Mouse (Mus musculus) thymus, adult 18-20 months (tissue): ENCODE data around the gene Anks1.

Source experiments
- DNase-seq, 2 experiments: peaks; one replicate each; pipeline ENCODE4 v3.0.0; 2022; ENCODE audit warnings: mixed read lengths in 2 of 2

Gene Anks1

GRCm38 (mm10) chr17:28025541-28025961 lies 116.4 kb downstream of the Anks1 start:
- DNase-seq = no peak

- no peak for DNase-seq
Measured at GRCm38 (mm10) chr17:28026111-28026872, 117.2 kb downstream of the Anks1 start.

- DNase-seq = no peak
Measured at GRCm38 (mm10) chr17:28027197-28027596, 118.1 kb downstream of the Anks1 start.

- no peak for DNase-seq
Measured at GRCm38 (mm10) chr17:28028236-28028635, 119.1 kb downstream of the Anks1 start.

GRCm38 (mm10) chr17:28029308-28029707 lies 120.2 kb downstream of the Anks1 start:
- DNase-seq = no peak

- no peak for DNase-seq
Measured at GRCm38 (mm10) chr17:28030446-28030845, 121.3 kb downstream of the Anks1 start.

- DNase-seq = no peak
Measured at GRCm38 (mm10) chr17:28031281-28031941, 122.3 kb downstream of the Anks1 start.

- DNase-seq = no peak
Measured at GRCm38 (mm10) chr17:28032219-28032618, 123.1 kb downstream of the Anks1 start.

GRCm38 (mm10) chr17:28033046-28033580 lies 124.0 kb downstream of the Anks1 start:
- no peak for DNase-seq

- DNase-seq = no peak
Measured at GRCm38 (mm10) chr17:28034986-28035385, 125.9 kb downstream of the Anks1 start.

- DNase-seq = no peak
Measured at GRCm38 (mm10) chr17:28036813-28037756, 128.0 kb downstream of the Anks1 start.

GRCm38 (mm10) chr17:28040620-28041019 lies 131.5 kb downstream of the Anks1 start:
- DNase-seq = no peak

- no peak for DNase-seq
Measured at GRCm38 (mm10) chr17:28041298-28041697, 132.2 kb downstream of the Anks1 start.

GRCm38 (mm10) chr17:28042299-28042771 lies 133.2 kb downstream of the Anks1 start:
- DNase-seq = no peak

GRCm38 (mm10) chr17:28047017-28047416 lies 137.9 kb downstream of the Anks1 start:
- DNase-seq = no peak

GRCm38 (mm10) chr17:28047520-28047919 lies 138.4 kb downstream of the Anks1 start:
- DNase-seq = no peak

GRCm38 (mm10) chr17:28048425-28048824 lies 139.3 kb downstream of the Anks1 start:
- DNase-seq = no peak

- DNase-seq = no peak
Measured at GRCm38 (mm10) chr17:28050210-28050609, 141.1 kb downstream of the Anks1 start.

- DNase-seq = no peak
Measured at GRCm38 (mm10) chr17:28052293-28052863, 143.3 kb downstream of the Anks1 start.

- DNase-seq = no peak
Measured at GRCm38 (mm10) chr17:28058346-28058745, 149.2 kb downstream of the Anks1 start.

GRCm38 (mm10) chr17:28060681-28061080 lies 151.6 kb downstream of the Anks1 start:
- DNase-seq = no peak

- no peak for DNase-seq
Measured at GRCm38 (mm10) chr17:28061472-28061871, 152.4 kb downstream of the Anks1 start.
